Mouse (Mus musculus): ENCODE measurements around the gene Prc1.

Prc1 gene

DNA sequence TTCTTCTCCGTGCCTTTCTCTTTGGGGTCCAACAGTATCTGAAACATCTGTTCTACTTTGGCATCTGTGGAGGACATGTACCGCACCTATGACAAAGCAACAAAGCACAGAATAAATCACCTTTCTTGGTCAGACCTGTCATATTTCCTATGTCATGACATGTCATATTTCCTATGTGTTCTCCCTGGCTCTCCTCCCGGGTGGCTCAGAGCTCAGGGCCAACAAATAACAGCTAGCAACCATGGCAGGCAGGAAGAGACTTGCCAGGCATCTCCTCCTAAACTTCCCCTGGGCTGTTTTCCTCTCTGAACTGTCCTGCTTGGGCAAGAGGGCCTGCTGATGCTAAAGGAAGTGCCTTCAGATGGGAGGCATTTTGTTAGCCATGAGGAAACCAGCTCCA is 42.7 kb downstream of the Prc1 start:
- no peak for DNase-seq (ENCODE audit: low spot score)

GRCm38 (mm10) chr7:80339371-80339770 is 45.1 kb downstream of the Prc1 start:
- DNase-seq (ENCODE audit: low spot score): peak; percentile 18

DNA sequence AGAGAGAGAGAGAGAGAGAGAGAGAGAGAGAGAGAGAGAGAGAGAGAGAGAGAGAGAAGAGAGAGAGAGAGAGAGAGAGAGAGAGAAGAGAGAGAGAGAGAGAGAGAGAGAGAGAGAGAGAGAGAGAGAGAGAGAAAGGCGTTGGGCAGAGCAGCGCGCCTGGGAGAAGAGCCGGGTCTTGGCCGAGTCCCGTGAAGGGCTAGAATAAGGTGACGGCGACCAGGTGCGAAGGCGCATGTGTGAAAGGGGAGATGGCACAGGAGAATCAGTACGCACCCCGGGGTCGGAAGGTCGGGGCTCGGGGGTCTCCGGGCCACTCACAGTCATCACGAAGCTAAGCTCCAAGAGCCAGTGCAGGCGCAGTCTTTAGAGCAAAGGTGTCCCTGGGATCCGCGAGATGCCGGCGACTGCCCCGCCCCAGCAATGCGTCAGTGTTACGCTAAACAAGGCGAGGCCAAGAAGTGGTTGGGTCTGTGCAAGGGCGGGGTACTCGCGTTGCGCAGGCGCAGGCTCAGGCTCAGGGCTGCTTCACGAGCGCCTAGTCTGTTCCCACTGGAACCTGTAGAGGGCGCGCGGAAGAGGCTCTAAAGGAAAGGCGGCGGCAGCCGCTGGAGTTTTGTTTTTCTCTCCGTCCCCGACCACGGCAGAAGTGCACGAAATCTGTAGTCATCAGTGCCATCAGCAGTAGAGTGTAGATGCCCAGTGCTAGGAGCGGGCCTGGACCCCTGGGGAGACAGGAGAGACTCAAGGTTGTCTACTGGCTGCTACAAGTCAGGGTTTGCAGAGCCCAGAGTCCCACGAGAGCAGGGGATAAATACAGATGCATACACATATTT is 45.8 kb downstream of the Prc1 start:
- DNase-seq (ENCODE audit: low spot score): peak; percentile 98

- peak; percentile 78 for DNase-seq (ENCODE audit: low spot score)
Observed at GRCm38 (mm10) chr7:80340793-80341192, 46.5 kb downstream of the Prc1 start, which contains the start of gene Unc45a. Gene Unc45a (minus strand): TSS chr7:80341005.

DNA sequence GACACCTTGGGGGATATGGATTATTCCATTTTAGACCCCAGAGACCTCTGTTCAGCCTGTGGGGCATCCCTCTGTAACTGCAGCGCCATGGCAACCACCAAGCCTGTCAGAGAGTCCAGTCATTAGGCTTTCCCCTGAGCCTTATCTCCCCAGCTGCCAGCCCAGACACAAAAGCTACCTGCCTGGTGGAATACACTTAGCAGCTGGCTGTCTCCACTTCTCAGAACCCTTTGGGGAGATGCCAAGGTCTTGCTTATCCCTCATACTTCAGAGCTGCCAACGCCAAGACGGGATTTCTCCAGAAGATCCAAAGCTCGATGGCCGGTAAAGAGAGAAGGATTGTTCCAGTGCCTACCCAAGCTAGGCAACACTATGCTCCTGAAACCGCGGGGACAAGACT is 47.5 kb downstream of the Prc1 start:
- no peak for DNase-seq (ENCODE audit: low spot score)

DNA sequence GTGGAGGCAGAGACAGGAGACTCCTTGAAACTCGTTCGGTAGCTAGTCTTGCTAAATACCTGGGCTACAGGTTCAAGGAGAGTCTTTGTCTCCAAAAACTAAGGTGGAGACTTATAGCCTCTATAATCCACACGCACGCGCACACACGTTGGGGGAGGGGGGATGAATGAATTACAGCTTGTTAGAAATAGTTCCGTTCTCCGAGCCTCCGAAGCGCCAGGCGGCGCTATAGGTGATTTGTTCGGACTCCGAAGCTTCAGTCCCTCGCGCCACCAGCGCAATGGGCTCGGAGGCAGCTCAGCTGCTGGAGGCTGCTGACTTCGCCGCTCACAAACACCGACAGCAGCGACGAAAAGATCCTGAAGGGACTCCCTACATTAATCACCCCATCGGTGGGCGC is 48.6 kb downstream of the Prc1 start, which contains the start of gene Hddc3:
Gene Hddc3, plus strand, starts transcription at position 247 of the 400 bp plus-strand sequence.
- peak; percentile 94 for DNase-seq (ENCODE audit: low spot score)

DNA sequence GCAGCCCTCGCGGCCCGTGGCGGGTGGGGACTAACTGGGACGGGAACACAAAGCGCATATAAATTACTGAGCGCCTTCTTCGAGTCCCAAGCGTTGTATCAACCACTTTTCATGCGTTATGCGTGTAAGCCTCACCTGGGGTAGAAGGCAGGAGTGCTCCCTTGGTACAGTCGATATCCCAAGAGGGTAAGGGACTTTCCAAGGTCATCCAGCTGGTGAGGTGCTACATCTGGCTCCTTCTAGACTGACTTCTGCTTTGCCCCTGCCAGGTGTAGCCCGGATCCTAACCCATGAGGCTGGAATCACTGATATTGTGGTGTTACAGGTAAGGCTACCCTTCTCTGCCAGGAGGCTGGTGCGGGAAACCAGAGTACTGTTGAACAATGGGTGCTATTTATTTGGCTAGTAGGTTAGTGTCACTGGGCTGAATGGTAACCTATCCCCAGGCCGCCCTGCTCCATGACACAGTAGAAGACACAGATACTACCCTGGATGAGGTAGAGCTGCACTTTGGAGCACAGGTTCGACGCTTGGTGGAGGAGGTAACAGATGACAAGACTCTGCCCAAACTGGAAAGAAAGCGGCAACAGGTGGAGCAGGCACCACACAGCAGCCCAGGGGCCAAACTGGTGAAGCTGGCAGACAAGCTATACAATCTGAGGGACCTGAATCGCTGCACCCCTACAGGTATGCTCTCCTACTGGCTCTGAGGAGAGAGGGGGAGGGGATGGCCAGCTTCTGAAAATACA is 49.2 kb downstream of the Prc1 start:
- no peak for DNase-seq (ENCODE audit: low spot score)

GRCm38 (mm10) chr7:80346173-80346572 is 51.9 kb downstream of the Prc1 start:
- DNase-seq (ENCODE audit: low spot score): no peak

DNA sequence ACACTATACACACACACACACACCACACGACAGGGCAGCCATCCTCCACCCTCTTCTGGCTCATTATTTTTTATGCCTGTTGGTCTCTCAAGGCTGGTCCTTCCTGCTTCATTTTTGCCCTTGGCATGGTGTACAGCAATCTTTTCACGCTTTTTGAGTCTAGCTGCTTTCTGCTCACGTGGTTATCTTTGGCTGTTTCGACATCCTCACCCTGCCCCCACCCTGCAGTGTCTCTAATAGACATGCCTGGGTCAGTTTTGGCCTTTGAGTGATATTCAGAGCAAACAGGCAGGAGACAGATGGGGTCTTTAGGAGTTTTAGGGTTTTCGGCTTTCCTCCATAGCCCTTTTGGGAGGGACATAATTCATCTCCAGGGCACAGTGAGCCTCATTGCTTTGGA is 52.6 kb downstream of the Prc1 start:
- DNase-seq (ENCODE audit: low spot score): no peak

- no peak for DNase-seq (ENCODE audit: low spot score)
Observed at GRCm38 (mm10) chr7:80347670-80348586, 53.7 kb downstream of the Prc1 start.

DNA sequence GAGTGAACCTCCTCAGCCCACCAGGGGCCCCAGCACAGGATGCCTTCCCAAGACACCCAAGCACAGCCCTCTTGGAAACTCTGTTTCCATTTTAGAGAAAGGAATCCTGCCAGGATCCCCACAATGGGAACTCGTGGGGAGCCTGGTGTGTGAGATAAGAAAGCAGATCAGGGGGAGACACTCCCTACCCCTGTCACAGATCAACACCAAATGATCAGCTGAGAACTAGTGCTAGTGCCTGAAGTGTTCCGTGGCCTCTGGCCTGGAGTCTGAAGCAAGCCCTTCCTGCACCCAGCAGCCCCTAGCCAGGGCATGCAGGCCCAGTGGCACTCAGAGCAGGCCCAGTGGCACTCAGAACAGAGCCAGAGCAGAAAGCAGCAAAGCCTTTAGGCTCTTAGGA is 56.6 kb downstream of the Prc1 start:
- DNase-seq (ENCODE audit: low spot score): no peak

DNA sequence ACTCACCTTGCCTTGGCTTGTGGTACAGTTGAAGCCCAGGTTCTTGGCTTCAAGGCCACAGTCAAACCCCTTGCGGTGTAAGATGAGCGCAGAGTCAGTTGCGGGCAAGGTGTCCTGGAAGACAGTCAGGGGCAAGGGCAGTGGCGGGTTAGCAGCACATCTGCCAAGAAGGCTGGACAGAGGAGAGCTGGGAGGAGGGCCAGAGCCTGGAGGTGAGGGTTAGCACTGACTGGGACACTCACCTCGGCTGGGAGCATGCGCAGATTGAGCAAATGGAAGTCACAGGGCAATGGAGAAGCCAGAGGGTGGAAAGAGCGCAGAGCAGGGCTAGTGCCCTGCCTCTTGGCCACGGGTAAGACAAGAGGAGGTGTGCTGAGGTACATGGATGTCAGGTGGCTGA is 58.7 kb downstream of the Prc1 start:
- no peak for DNase-seq (ENCODE audit: low spot score)

DNA sequence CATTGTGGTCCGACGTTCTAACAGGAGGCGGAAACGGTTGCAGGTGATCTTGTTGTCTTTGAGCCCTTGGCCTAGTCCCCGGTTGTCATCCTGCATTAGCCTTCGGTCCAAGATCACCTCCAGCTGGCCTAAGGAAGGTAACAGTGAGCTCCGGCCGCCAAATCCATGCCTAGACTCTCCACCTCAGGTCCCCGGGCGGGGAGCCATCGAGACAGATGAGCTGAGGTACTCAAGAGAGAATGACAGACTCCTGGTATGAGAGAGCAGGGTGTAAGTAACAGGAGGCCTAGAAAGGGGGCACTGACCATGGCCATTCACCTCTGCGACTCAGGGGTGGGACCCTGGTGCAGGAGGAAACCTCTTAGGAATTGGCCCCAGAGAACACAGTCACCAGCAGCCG is 62.1 kb downstream of the Prc1 start:
- no peak for DNase-seq (ENCODE audit: low spot score)

GRCm38 (mm10) chr7:80357156-80357555 is 62.9 kb downstream of the Prc1 start:
- no peak for DNase-seq (ENCODE audit: low spot score)

GRCm38 (mm10) chr7:80358039-80358438 is 63.8 kb downstream of the Prc1 start:
- DNase-seq (ENCODE audit: low spot score): no peak

DNA sequence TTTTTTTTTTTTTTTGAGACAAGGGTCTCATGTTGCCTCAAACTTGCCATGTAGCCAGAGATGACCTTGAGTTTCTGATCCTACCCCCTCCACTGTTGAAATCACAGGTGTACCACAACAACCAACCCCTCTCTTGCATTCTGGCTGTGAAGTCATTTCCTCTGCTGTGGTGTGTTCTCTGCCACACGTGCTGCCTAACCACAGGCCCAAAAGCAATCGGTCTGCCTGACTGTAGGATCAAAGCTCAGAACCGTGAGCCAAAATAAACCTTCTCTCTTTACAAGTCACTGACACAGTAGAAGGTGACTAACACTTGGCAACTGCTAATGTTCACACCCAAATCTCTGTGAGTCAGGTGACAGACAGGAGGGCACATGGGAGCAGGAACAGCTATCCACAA is 66.2 kb downstream of the Prc1 start:
- no peak for DNase-seq (ENCODE audit: low spot score)

- no peak for DNase-seq (ENCODE audit: low spot score)
Observed at GRCm38 (mm10) chr7:80365759-80366158, 71.5 kb downstream of the Prc1 start.

All from T-cell, adult 2 months (primary cell).